Comparison of ENCODE assay signal across 20 mouse cellular contexts in the genomic region with DNA sequence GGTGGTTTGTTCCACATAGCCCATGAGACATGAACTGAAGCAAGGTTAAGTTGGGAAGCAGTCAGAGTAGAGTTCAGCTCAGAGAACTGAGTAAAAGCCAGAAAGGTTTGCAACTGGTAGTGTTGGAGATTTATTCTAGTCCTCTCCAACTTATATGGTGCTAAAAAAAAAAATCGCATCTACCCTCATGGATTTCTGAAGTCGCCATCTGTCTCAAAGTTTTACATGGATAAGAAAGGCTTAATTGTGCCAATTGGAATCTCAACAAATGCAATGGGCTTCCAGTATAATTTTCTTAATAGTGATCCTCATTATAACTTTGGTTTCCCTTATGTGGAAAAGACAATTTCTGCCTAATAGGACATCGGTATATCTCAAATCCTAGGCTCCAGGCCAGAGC. TPM values are rescaled to one million over a fixed set of nuclear protein-coding genes. Genes with fewer than 3 reads are reported as not detected.
DNase-seq lines count a peak whose midpoint lies in the region; ATAC-seq and TF ChIP-seq lines count a peak whose summit lies in the region.
"Had no signal": no experiment of that assay in that cellular context is flagged by ENCODE, and none has a peak within 500 bp of the region (broad histone marks: within the 10 kb centered on the region; RNA-seq: fewer than 3 reads in every experiment).

No protein-coding gene starts in this region.

- no peak for TF ChIP-seq CTCF in liver, postnatal 0 days (IDR thresholded peaks at IDR 0.05; ENCODE audit: low read depth)

- H3K9ac ChIP-seq in forebrain, embryonic 15.5 days (replicated peaks) = no peak overlapping the region
- no peak overlapping the region for H3K9ac ChIP-seq in forebrain, embryonic 12.5 days
- H3K9ac ChIP-seq in kidney, embryonic 16.5 days (replicated peaks; ENCODE audit: low read length) = no peak overlapping the region
- no peak overlapping the region for H3K9ac ChIP-seq in liver, postnatal 0 days (replicated peaks)
- H3K9ac ChIP-seq in liver, embryonic 12.5 days = no peak overlapping the region
- H3K9ac ChIP-seq: embryonic facial prominence, embryonic 13.5 days; heart, embryonic 12.5 days; hindbrain, embryonic 15.5 days had no signal

- no peak for TF ChIP-seq EP300 in liver, postnatal 0 days (IDR thresholded peaks at IDR 0.05; ENCODE audit: low read depth)

- H3K36me3 ChIP-seq in forebrain, embryonic 15.5 days = peaks cover 21% of the 10 kb centered on the region
- H3K36me3 ChIP-seq in forebrain, embryonic 12.5 days (replicated peaks) = peaks cover 16% of the 10 kb centered on the region
- H3K36me3 ChIP-seq in kidney, embryonic 16.5 days (ENCODE audit: insufficient read depth, low read length) = 0 out of 2 replicates have a peak, but pooled peaks cover 5% of the 10 kb centered on the region
- H3K36me3 ChIP-seq in liver, postnatal 0 days (replicated peaks; ENCODE audit: insufficient read depth, low read length) = peaks cover 11% of the 10 kb centered on the region
- H3K36me3 ChIP-seq in liver, embryonic 12.5 days = peaks cover 57% of the 10 kb centered on the region

- no peak for DNase-seq in kidney, postnatal 36 days
- no peak for DNase-seq in liver, postnatal 0 days
- no peak for DNase-seq in right cerebral cortex, postnatal 36 days (ENCODE audit: low spot score in 2 of 2)
- DNase-seq: adrenal gland, postnatal 14 days; cerebellum, adult 11 months; cerebellum, adult 9-11 months; cerebellum, postnatal 36 days; gastrocnemius, adult 2 months; gastrocnemius, postnatal 25 days had no signal

- H3K27ac ChIP-seq in forebrain, embryonic 15.5 days (replicated peaks) = peak overlapping the region; percentile 67
- H3K27ac ChIP-seq in forebrain, embryonic 12.5 days = no peak overlapping the region
- H3K27ac ChIP-seq in kidney, embryonic 16.5 days (ENCODE audit: low read length) = 0 out of 2 replicates have a peak overlapping the region, but pooled peaks have one; percentile 15
- H3K27ac ChIP-seq in liver, postnatal 0 days (ENCODE audit: low read depth) = 0 out of 2 replicates have a peak overlapping the region, but pooled peaks have one; percentile 25
- H3K27ac ChIP-seq in liver, embryonic 12.5 days = no peak overlapping the region
- H3K27ac ChIP-seq: embryonic facial prominence, embryonic 13.5 days; gastrocnemius, adult 2 months; hindbrain, embryonic 10.5 days; hindbrain, embryonic 15.5 days had no signal

- H3K4me2 ChIP-seq in forebrain, embryonic 15.5 days (replicated peaks) = no peak overlapping the region
- H3K4me2 ChIP-seq in forebrain, embryonic 12.5 days = no peak overlapping the region
- no peak overlapping the region for H3K4me2 ChIP-seq in kidney, embryonic 16.5 days (replicated peaks; ENCODE audit: low read depth, low read length)
- H3K4me2 ChIP-seq in liver, postnatal 0 days (ENCODE audit: low read depth, low read length) = no peak overlapping the region
- H3K4me2 ChIP-seq in liver, embryonic 12.5 days = no peak overlapping the region
- H3K4me2 ChIP-seq: embryonic facial prominence, embryonic 13.5 days; heart, embryonic 12.5 days; hindbrain, embryonic 15.5 days had no signal

- no peaks in the 10 kb centered on the region for H3K27me3 ChIP-seq in forebrain, embryonic 15.5 days
- no peaks in the 10 kb centered on the region for H3K27me3 ChIP-seq in forebrain, embryonic 12.5 days
- H3K27me3 ChIP-seq in kidney, embryonic 16.5 days (ENCODE audit: insufficient read depth, low read length) = no peaks in the 10 kb centered on the region
- no peaks in the 10 kb centered on the region for H3K27me3 ChIP-seq in liver, postnatal 0 days (ENCODE audit: insufficient read depth, low read length)
- H3K27me3 ChIP-seq in liver, embryonic 12.5 days (replicated peaks) = no peaks in the 10 kb centered on the region
- H3K27me3 ChIP-seq: CH12.LX; embryonic facial prominence, embryonic 13.5 days; heart, embryonic 12.5 days; hindbrain, embryonic 15.5 days; Patski had no signal

- peaks cover 8% of the 10 kb centered on the region; the same call in 1 of the 2 replicates for H3K4me1 ChIP-seq in forebrain, embryonic 15.5 days
- H3K4me1 ChIP-seq in forebrain, embryonic 12.5 days = no peaks in the 10 kb centered on the region
- H3K4me1 ChIP-seq in kidney, embryonic 16.5 days (ENCODE audit: insufficient read depth, low read length) = no peaks in the 10 kb centered on the region
- no peaks in the 10 kb centered on the region for H3K4me1 ChIP-seq in liver, postnatal 0 days (ENCODE audit: insufficient read depth)
- peaks cover 24% of the 10 kb centered on the region for H3K4me1 ChIP-seq in liver, embryonic 12.5 days
- H3K4me1 ChIP-seq: embryonic facial prominence, embryonic 13.5 days; hindbrain, embryonic 10.5 days; hindbrain, embryonic 15.5 days had no signal

- no peak for ATAC-seq in forebrain, embryonic 15.5 days (replicated peaks)
- no peak for ATAC-seq in forebrain, embryonic 12.5 days (ENCODE audit: low FRiP score)
- no peak for ATAC-seq in kidney, embryonic 16.5 days (ENCODE audit: low FRiP score, low TSS enrichment)
- ATAC-seq in liver, postnatal 0 days = no peak
- no peak for ATAC-seq in liver, embryonic 12.5 days
- ATAC-seq: activated CD4-positive, CD25-positive, alpha-beta regulatory T cell, adult 4 months; Patski had no signal

- no peaks in the 10 kb centered on the region for H3K9me3 ChIP-seq in forebrain, embryonic 15.5 days
- no peaks in the 10 kb centered on the region for H3K9me3 ChIP-seq in forebrain, embryonic 12.5 days
- no peaks in the 10 kb centered on the region for H3K9me3 ChIP-seq in kidney, embryonic 16.5 days (ENCODE audit: low read length)
- no peaks in the 10 kb centered on the region for H3K9me3 ChIP-seq in liver, postnatal 0 days (ENCODE audit: low read length)
- H3K9me3 ChIP-seq in liver, embryonic 12.5 days (replicated peaks) = no peaks in the 10 kb centered on the region
- H3K9me3 ChIP-seq: embryonic facial prominence, embryonic 13.5 days; heart, embryonic 12.5 days; hindbrain, embryonic 10.5 days; hindbrain, embryonic 15.5 days had no signal

- 65% methylated on average over 3 of the region's 3 CpGs for WGBS in forebrain, embryonic 15.5 days
- 95% methylated on average over 3 of the region's 3 CpGs for WGBS in forebrain, embryonic 12.5 days
- WGBS in kidney, embryonic 16.5 days = 96% methylated on average over 3 of the region's 3 CpGs
- WGBS in liver, postnatal 0 days (ENCODE audit: insufficient replicate concordance) = 91% methylated on average over 3 of the region's 3 CpGs
- WGBS in liver, embryonic 12.5 days (ENCODE audit: insufficient replicate concordance) = 91% methylated on average over 3 of the region's 3 CpGs

- H3K4me3 ChIP-seq in forebrain, embryonic 15.5 days = no peak overlapping the region
- no peak overlapping the region for H3K4me3 ChIP-seq in forebrain, embryonic 12.5 days (replicated peaks)
- H3K4me3 ChIP-seq in kidney, embryonic 16.5 days (ENCODE audit: low read length) = no peak overlapping the region
- no peak overlapping the region for H3K4me3 ChIP-seq in liver, postnatal 0 days (ENCODE audit: low read depth, low read length)
- no peak overlapping the region for H3K4me3 ChIP-seq in liver, embryonic 12.5 days
- H3K4me3 ChIP-seq: embryonic facial prominence, embryonic 13.5 days; gastrocnemius, adult 2 months; heart, embryonic 12.5 days; hindbrain, embryonic 10.5 days; hindbrain, embryonic 15.5 days had no signal

RNA-seq across cellular contexts. Expression of a gene that starts 41.0 kb away (rescaled TPM):
- polyA plus RNA-seq in forebrain, embryonic 15.5 days (2015; fragmentation: Nextera tagmentation; extraction: Ambion mirVana) = 121 and 123 TPM in 2 replicates
- polyA plus RNA-seq in forebrain, embryonic 12.5 days (2016; fragmentation: Nextera tagmentation; extraction: Ambion mirVana) = 50.5 and 54.0 TPM in 2 replicates
- 57.7 and 57.9 TPM in 2 replicates for polyA plus RNA-seq in kidney, embryonic 16.5 days (2015; fragmentation: Nextera tagmentation; extraction: Ambion mirVana)
- 10.0 and 11.3 TPM in 2 replicates for polyA plus RNA-seq in liver, postnatal 0 days (2015; fragmentation: Nextera tagmentation; extraction: Ambion mirVana)
- polyA plus RNA-seq in liver, embryonic 12.5 days (2016; fragmentation: Nextera tagmentation; extraction: Ambion mirVana) = 55.4 and 56.4 TPM in 2 replicates

RNA-seq across cellular contexts. Expression of a gene that starts 56.1 kb away (rescaled TPM):
- 21.7 and 23.1 TPM in 2 replicates for polyA plus RNA-seq in forebrain, embryonic 15.5 days (2015; fragmentation: Nextera tagmentation; extraction: Ambion mirVana)
- polyA plus RNA-seq in forebrain, embryonic 12.5 days (2016; fragmentation: Nextera tagmentation; extraction: Ambion mirVana) = 53.4 and 53.7 TPM in 2 replicates
- polyA plus RNA-seq in kidney, embryonic 16.5 days (2015; fragmentation: Nextera tagmentation; extraction: Ambion mirVana) = 37.9 and 40.2 TPM in 2 replicates
- 12.4 and 14.0 TPM in 2 replicates for polyA plus RNA-seq in liver, postnatal 0 days (2015; fragmentation: Nextera tagmentation; extraction: Ambion mirVana)
- polyA plus RNA-seq in liver, embryonic 12.5 days (2016; fragmentation: Nextera tagmentation; extraction: Ambion mirVana) = 38.7 TPM in 2 replicates

Comparison
In these comparisons a context has a peak if more than half of its experiments do, and no peak if none do; other contexts are left out.
1. H3K27ac ChIP-seq: peak in forebrain, embryonic 15.5 days (single experiment), kidney, embryonic 16.5 days (single experiment) and liver, postnatal 0 days (single experiment); none in forebrain, embryonic 12.5 days (single experiment) and liver, embryonic 12.5 days (single experiment).